Mouse (Mus musculus): ENCODE data around the gene Sash1. TPM values are rescaled to one million over a fixed set of nuclear protein-coding genes. Genes with fewer than 3 reads are reported as not detected.

Gene Sash1
- total and polyA plus RNA-seq, 3 experiments = 0.09 to 0.59 (median 0.24) TPM

GRCm38 (mm10) chr10:8928775-8929647 lies 43.1 kb upstream of the Sash1 start:
- in situ Hi-C loops (cut with MboI; ENCODE audit: low pct_ligation_motif_present, low pct_unique_long_range_greater_than_20kb, low sequenced_read_pairs) = no loop called here

GRCm38 (mm10) chr10:8928261-8928660 lies 42.4 kb upstream of the Sash1 start:
- Histone ChIP-seq H3K27ac (ENCODE audit: insufficient read depth, low read depth) (no peak overlapping the region), H3K9ac (ENCODE audit: insufficient read depth, low read depth) (no peak overlapping the region), H3K36me3 (replicated peaks in 1 of 2; ENCODE audit: control insufficient read depth in 1 of 2, insufficient read depth in 1 of 2, low read length in 1 of 2) (no peaks in the 10 kb centered on the region), H3K4me2 (ENCODE audit: insufficient read depth, low read depth, poor library complexity, severe bottlenecking) (no peak overlapping the region), H3K9me3 (replicated peaks; ENCODE audit: low read length) (no peaks in the 10 kb centered on the region), H3K27me3 (replicated peaks) (no peaks in the 10 kb centered on the region), H3K4me1 (ENCODE audit: control insufficient read depth in 1 of 2, insufficient read depth in 2 of 2) (peaks cover 8 to 49% of the 10 kb centered on the region in 2 experiments; a peak in 3 of 4 replicates), H3K79me2 (replicated peaks; ENCODE audit: control insufficient read depth, extremely low read depth, insufficient read depth, poor library complexity, severe bottlenecking) (no peaks in the 10 kb centered on the region), H3K4me3 (replicated peaks in 1 of 3; ENCODE audit: low read depth in 2 of 3, low read length in 2 of 3, poor library complexity in 1 of 3) (no peak overlapping the region)
- dilution Hi-C loops (cut with MboI; ENCODE audit: extremely low pct_ligation_motif_present, extremely low pct_unique_long_range_greater_than_20kb, low sequenced_read_pairs) = no loop called here
- in situ Hi-C loops (cut with MboI; ENCODE audit: low pct_ligation_motif_present, low pct_unique_long_range_greater_than_20kb, low sequenced_read_pairs) = no loop called here
- no peak for DNase-seq (ENCODE audit: extremely low read depth)
- TF ChIP-seq SMC3 (IDR thresholded peaks at IDR 0.05; ENCODE audit: low read depth, low read length) (no peak), ZMIZ1 (IDR thresholded peaks at IDR 0.05; ENCODE audit: low read depth, low read length) (no peak)

More at GRCm38 (mm10) chr10:8928775-8929647, 43.1 kb upstream of the Sash1 start:
- no peaks in the 10 kb centered on the region for H3K9me3 ChIP-seq (replicated peaks; ENCODE audit: low read length)
- TF ChIP-seq CHD2 (IDR thresholded peaks at IDR 0.05; ENCODE audit: low read length) = no peak
- TF ChIP-seq MEF2A (IDR thresholded peaks at IDR 0.05; ENCODE audit: borderline replicate concordance, low read depth, low read length) = no peak
- no peak for TF ChIP-seq IRF4 (IDR thresholded peaks at IDR 0.05; ENCODE audit: low read depth, low read length)
- no peak for TF ChIP-seq BHLHE40 (IDR thresholded peaks at IDR 0.05; ENCODE audit: low read depth, low read length)
- TF ChIP-seq GABPA (IDR thresholded peaks at IDR 0.05; ENCODE audit: insufficient replicate concordance, low read depth, low read length) = no peak
- no peak for TF ChIP-seq PAX5 (IDR thresholded peaks at IDR 0.05; ENCODE audit: low read length)
- no peak for TF ChIP-seq RCOR1 (conservative IDR thresholded peaks at IDR 0.05; ENCODE audit: low read depth, low read length)
- TF ChIP-seq UBTF (IDR thresholded peaks at IDR 0.05; ENCODE audit: low read depth, low read length) = no peak
- no peak for TF ChIP-seq HCFC1 (IDR thresholded peaks at IDR 0.05; ENCODE audit: low read depth, low read length)
- H3K79me2 ChIP-seq (replicated peaks; ENCODE audit: control insufficient read depth, extremely low read depth, insufficient read depth, poor library complexity, severe bottlenecking) = no peaks in the 10 kb centered on the region
- H3K4me1 ChIP-seq (ENCODE audit: control insufficient read depth in 1 of 2, insufficient read depth in 2 of 2) = peaks cover 11 to 57% of the 10 kb centered on the region in 2 experiments
- dilution Hi-C loops (cut with MboI; ENCODE audit: extremely low pct_ligation_motif_present, extremely low pct_unique_long_range_greater_than_20kb, low sequenced_read_pairs) = no loop called here
- DNase-seq (ENCODE audit: extremely low read depth) = no peak
- no peak overlapping the region for H3K9ac ChIP-seq (ENCODE audit: insufficient read depth, low read depth)
- H3K36me3 ChIP-seq (replicated peaks in 1 of 2; ENCODE audit: control insufficient read depth in 1 of 2, insufficient read depth in 1 of 2, low read length in 1 of 2) = no peaks in the 10 kb centered on the region
- H3K27ac ChIP-seq (ENCODE audit: insufficient read depth, low read depth) = no peak overlapping the region
- H3K4me3 ChIP-seq (replicated peaks in 1 of 3; ENCODE audit: low read depth in 2 of 3, low read length in 2 of 3, poor library complexity in 1 of 3) = no peak overlapping the region
- H3K27me3 ChIP-seq (replicated peaks) = no peaks in the 10 kb centered on the region
- no peak overlapping the region for H3K4me2 ChIP-seq (ENCODE audit: insufficient read depth, low read depth, poor library complexity, severe bottlenecking)

- in situ Hi-C loops (cut with MboI; ENCODE audit: low pct_ligation_motif_present, low pct_unique_long_range_greater_than_20kb, low sequenced_read_pairs) (no loop called here), dilution Hi-C loops (cut with MboI; ENCODE audit: extremely low pct_ligation_motif_present, extremely low pct_unique_long_range_greater_than_20kb, low sequenced_read_pairs) (no loop called here)
- H3K79me2 ChIP-seq (replicated peaks; ENCODE audit: control insufficient read depth, extremely low read depth, insufficient read depth, poor library complexity, severe bottlenecking) = no peaks in the 10 kb centered on the region
- no peaks in the 10 kb centered on the region for H3K9me3 ChIP-seq (replicated peaks; ENCODE audit: low read length)
- H3K4me2 ChIP-seq (ENCODE audit: insufficient read depth, low read depth, poor library complexity, severe bottlenecking) = no peak overlapping the region
- no peaks in the 10 kb centered on the region for H3K27me3 ChIP-seq (replicated peaks)
- H3K4me3 ChIP-seq (replicated peaks in 1 of 3; ENCODE audit: low read depth in 2 of 3, low read length in 2 of 3, poor library complexity in 1 of 3) = no peak overlapping the region
- peaks cover 8 to 49% of the 10 kb centered on the region in 2 experiments; a peak in 3 of 4 replicates for H3K4me1 ChIP-seq (ENCODE audit: control insufficient read depth in 1 of 2, insufficient read depth in 2 of 2)
- TF ChIP-seq MAFK (IDR thresholded peaks at IDR 0.05; ENCODE audit: insufficient replicate concordance, low read length) (no peak), MAX (IDR thresholded peaks at IDR 0.05; ENCODE audit: low read length) (no peak), ZKSCAN1 (IDR thresholded peaks at IDR 0.05; ENCODE audit: borderline replicate concordance, low read depth, low read length) (no peak), GABPA (IDR thresholded peaks at IDR 0.05; ENCODE audit: insufficient replicate concordance, low read depth, low read length) (no peak)
- DNase-seq (ENCODE audit: extremely low read depth) = no peak
- H3K9ac ChIP-seq (ENCODE audit: insufficient read depth, low read depth) = no peak overlapping the region
- no peak overlapping the region for H3K27ac ChIP-seq (ENCODE audit: insufficient read depth, low read depth)
- H3K36me3 ChIP-seq (replicated peaks in 1 of 2; ENCODE audit: control insufficient read depth in 1 of 2, insufficient read depth in 1 of 2, low read length in 1 of 2) = no peaks in the 10 kb centered on the region
These were observed 41.0 kb upstream of the Sash1 start for GRCm38 (mm10) chr10:8926906-8927305.

Data from CH12.LX (cell line).